Mouse (Mus musculus) hindbrain, embryonic 12.5 days (tissue): Measurements from ENCODE around the gene Pigc. TPM values are rescaled to one million over a fixed set of nuclear protein-coding genes. Genes with fewer than 3 reads are reported as not detected.

Experiments
- ATAC-seq: fragments of 200-750 bp; cut with Nextera tagmentation; 2 replicates; pipeline ENCODE4 v1.8.0; 2017; ENCODE audit warnings: moderate TSS enrichment; ENCODE audit not compliant: low FRiP score
- H3K27ac ChIP-seq: fragments of 300-500 bp; sonication (generic); 2 replicates; pipeline ENCODE4 v1.5.1; 2016; ENCODE audit warnings: mild to moderate bottlenecking
- H3K27me3 ChIP-seq: fragments of 300-500 bp; sonication (generic); 2 replicates; pipeline ENCODE4 v1.6.1; 2016; ENCODE audit warnings: mild to moderate bottlenecking
- H3K36me3 ChIP-seq: fragments of 300-500 bp; sonication (generic); 2 replicates; pipeline ENCODE4 v1.6.1; 2016; ENCODE audit warnings: mild to moderate bottlenecking
- H3K4me1 ChIP-seq: fragments of 300-500 bp; sonication (generic); 2 replicates; pipeline ENCODE4 v1.6.1; 2016
- H3K4me2 ChIP-seq: fragments of 300-500 bp; sonication (generic); replicated peaks from 2 replicates; pipeline ENCODE4 v1.6.1; 2016; ENCODE audit warnings: mild to moderate bottlenecking
- H3K4me3 ChIP-seq: fragments of 300-500 bp; sonication (generic); 2 replicates; pipeline ENCODE4 v1.5.1; 2016; ENCODE audit warnings: mild to moderate bottlenecking
- H3K9ac ChIP-seq: fragments of 300-500 bp; sonication (generic); 2 replicates; pipeline ENCODE4 v1.6.1; 2016; ENCODE audit warnings: mild to moderate bottlenecking, moderate library complexity
- H3K9me3 ChIP-seq: fragments of 300-500 bp; sonication (generic); replicated peaks from 2 replicates; pipeline ENCODE4 v1.6.1; 2016; ENCODE audit warnings: mild to moderate bottlenecking
- WGBS: fragments of 180-500 bp; shearing (Covaris S2); methylation state at CpG from one replicate; pipeline ENCODE4 v1.1.7; 2016; 5-methylcytosine and 5-hydroxymethylcytosine counted together
- polyA plus RNA-seq: library from polyadenylated mRNA; unstranded; fragments of >200 nt; fragmentation: Nextera tagmentation; extraction: Ambion mirVana; gene quantifications from 2 replicates; pipeline ENCODE4 v1.2.1, GENCODE M21; 2016

Pigc gene
- polyA plus RNA-seq, 1 experiment from 2014 or later: 35.4 TPM

- 69% methylated on average over 13 of the region's 13 CpGs for WGBS
- ATAC-seq: no peak
- H3K4me2 ChIP-seq: no peak overlapping the region
These were observed 49.1 kb downstream of the Pigc start for GRCm38 (mm10) chr1:162017975-162018600.

GRCm38 (mm10) chr1:162018601-162018977 is 49.6 kb downstream of the Pigc start:
- peak overlapping the region; percentile 73 for H3K27ac ChIP-seq
- H3K4me2 ChIP-seq: no peak overlapping the region
- no peak for ATAC-seq
- peaks cover 20% of the 10 kb centered on the region; the same call in 1 of the 2 replicates for H3K4me1 ChIP-seq
- H3K36me3 ChIP-seq: no peaks in the 10 kb centered on the region
- no peaks in the 10 kb centered on the region for H3K27me3 ChIP-seq
- H3K9ac ChIP-seq: no peak overlapping the region
- 85% methylated on average over 6 of the region's 6 CpGs for WGBS
- H3K4me3 ChIP-seq: no peak overlapping the region
- H3K9me3 ChIP-seq: no peaks in the 10 kb centered on the region

More at GRCm38 (mm10) chr1:162017975-162018600, 49.1 kb downstream of the Pigc start:
- Histone ChIP-seq H3K9ac (no peak overlapping the region), H3K9me3 (no peaks in the 10 kb centered on the region), H3K36me3 (no peaks in the 10 kb centered on the region), H3K4me3 (no peak overlapping the region), H3K4me1 (peaks cover 18% of the 10 kb centered on the region; the same call in 1 of the 2 replicates), H3K27me3 (no peaks in the 10 kb centered on the region), H3K27ac (peak overlapping the region; percentile 73)

GRCm38 (mm10) chr1:162020303-162020731 is 51.3 kb downstream of the Pigc start:
- Histone ChIP-seq H3K36me3 (no peaks in the 10 kb centered on the region), H3K9me3 (no peaks in the 10 kb centered on the region), H3K4me2 (no peak overlapping the region), H3K4me1 (peaks cover 17% of the 10 kb centered on the region; the same call in 1 of the 2 replicates), H3K4me3 (no peak overlapping the region), H3K27ac (peak overlapping the region; percentile 9), H3K9ac (no peak overlapping the region), H3K27me3 (no peaks in the 10 kb centered on the region)
- 66% methylated on average over 7 of the region's 7 CpGs for WGBS
- peak; percentile 40; the same call in 1 of the 2 replicates for ATAC-seq

- Histone ChIP-seq H3K9me3 (no peaks in the 10 kb centered on the region), H3K9ac (no peak overlapping the region), H3K4me1 (peaks cover 17% of the 10 kb centered on the region; the same call in 1 of the 2 replicates), H3K27me3 (no peaks in the 10 kb centered on the region), H3K4me3 (no peak overlapping the region), H3K27ac (peak overlapping the region; percentile 9; the same call in 1 of the 2 replicates), H3K36me3 (no peaks in the 10 kb centered on the region), H3K4me2 (no peak overlapping the region)
- WGBS: 66% methylated on average over 4 of the region's 4 CpGs
- ATAC-seq: no peak
These were observed 51.8 kb downstream of the Pigc start for GRCm38 (mm10) chr1:162020766-162021165.

Other genes with a start within 250 kb of the Pigc start
- gene Fasl, start 180.7 kb upstream of the Pigc start, polyA plus RNA-seq: 0.20 and 0.21 TPM in 2 replicates
- 39.4 and 44.2 TPM in 2 replicates for gene Suco, start 92.5 kb upstream of the Pigc start, polyA plus RNA-seq
- gene 4930558K02Rik, start 10.4 kb downstream of the Pigc start, polyA plus RNA-seq: not detected in 2 replicates